Mouse (Mus musculus) thymus, adult 2 months (tissue): Measurements from ENCODE around the gene Dnajc10.

ENCODE experiments used
- CTCF ChIP-seq: fragments of 200-500 bp; IDR thresholded peaks from 2 replicates; pipeline ENCODE4 v1.5.1; 2012; ENCODE audit warnings: mild to moderate bottlenecking, control low read depth, low read length, moderate library complexity, borderline replicate concordance; ENCODE audit not compliant: control insufficient read depth, poor library complexity, insufficient read depth; ENCODE audit errors: extremely low read depth
- POLR2A ChIP-seq: fragments of 200-500 bp; IDR thresholded peaks from 2 replicates; pipeline ENCODE4 v1.6.1; 2012; ENCODE audit warnings: mild to moderate bottlenecking, low read length, control low read depth, moderate library complexity; ENCODE audit not compliant: control insufficient read depth, poor library complexity, insufficient read depth; ENCODE audit errors: extremely low read depth

DNA sequence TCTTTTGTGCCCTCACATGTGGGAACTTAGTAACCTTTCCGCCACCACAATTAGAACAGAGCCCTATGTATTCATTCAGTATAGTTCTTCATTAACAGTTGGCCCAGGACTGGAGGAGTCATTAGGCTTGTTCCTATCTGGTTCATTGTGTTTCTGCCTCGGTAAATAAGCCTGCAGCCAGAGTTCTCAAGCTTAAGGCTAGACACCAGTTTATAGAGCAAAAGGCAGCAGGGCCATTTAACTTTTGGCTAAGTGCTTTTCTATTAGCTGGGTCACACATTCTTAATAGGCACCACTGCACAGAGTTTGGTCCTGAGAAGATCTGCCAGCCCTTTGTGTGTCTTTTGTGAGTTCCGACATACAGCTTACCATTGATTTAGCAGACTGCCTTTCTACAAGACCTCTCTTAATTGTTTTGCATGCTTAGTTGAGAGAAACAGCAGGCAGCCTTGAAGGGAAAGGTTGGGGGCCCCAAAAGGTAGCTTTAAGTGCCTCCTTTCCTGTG is 83.4 kb downstream of the Dnajc10 start:
- no peak for TF ChIP-seq CTCF
- no peak for TF ChIP-seq POLR2A
